Mouse (Mus musculus): ENCODE measurements around the gene Zg16. TPM values are rescaled to one million over a fixed set of nuclear protein-coding genes. Genes with fewer than 3 reads are reported as not detected.
A peak's percentile ranks its signal among the peaks of the same experiment; 100 is the strongest.

Gene Zg16
- polyA plus RNA-seq, 1 experiment from 2014 or later, result 37.2 TPM

DNA sequence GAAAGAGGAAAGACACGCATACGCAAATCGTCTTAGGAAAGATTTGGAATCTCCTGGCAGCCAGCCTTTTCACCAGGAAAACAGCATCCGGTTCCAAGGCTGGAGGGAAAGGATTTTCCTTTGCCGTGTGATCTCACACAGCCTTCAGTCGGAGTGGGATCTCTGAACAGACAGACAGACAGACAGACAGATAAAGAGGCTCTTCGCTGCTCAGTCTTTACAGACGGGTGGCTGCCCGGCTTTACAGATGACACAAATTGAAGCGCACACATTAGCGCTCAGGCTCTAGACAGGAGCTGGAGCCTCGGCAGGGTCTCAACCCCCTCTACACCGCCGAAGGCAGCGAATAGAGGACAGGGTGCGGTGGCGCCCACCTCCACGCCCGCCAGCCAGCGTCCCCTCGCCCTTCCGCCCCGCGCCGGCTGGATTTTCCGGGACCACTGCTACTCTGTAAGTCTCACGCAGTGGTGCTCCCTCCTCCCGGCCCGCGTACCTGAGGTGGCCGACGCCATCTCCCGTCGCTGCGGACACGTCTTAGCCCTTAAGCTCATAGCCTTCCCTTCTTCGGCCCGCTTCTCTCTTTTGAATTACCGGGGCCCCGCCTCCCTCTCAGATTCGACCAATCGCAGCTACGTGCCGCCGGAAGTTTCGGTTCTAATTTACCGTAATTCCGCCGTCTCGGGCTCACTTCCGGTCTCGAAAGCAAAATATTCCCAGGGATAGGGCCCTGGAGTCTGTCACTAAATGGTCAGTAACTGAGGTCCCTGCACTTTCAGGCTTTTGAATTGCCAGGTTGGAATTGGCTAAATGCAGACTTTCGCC lies 45.1 kb downstream of the Zg16 start, which contains the start of gene Kif22:
Kif22 (minus strand) TSS at position 621 of the 822 bp plus-strand sequence.
- Histone ChIP-seq H3K9ac (ENCODE audit: low read depth, low read length) (peak within 1 kb of the TSS; percentile 84), H3K9me3 (ENCODE audit: control insufficient read depth, low read length) (no peaks in the 10 kb centered on the region), H3K27me3 (replicated peaks; ENCODE audit: control insufficient read depth, insufficient read depth, low read length) (no peaks in the 10 kb centered on the region), H3K36me3 (ENCODE audit: control insufficient read depth, insufficient read depth, low read length) (no peaks in the 10 kb centered on the region; the same call in 1 of the 2 replicates), H3K4me2 (ENCODE audit: low read depth, low read length) (peak within 1 kb of the TSS; percentile 68), H3K27ac (ENCODE audit: low read length) (peak within 1 kb of the TSS; percentile 77), H3K4me1 (ENCODE audit: control insufficient read depth, insufficient read depth, low read length) (peaks cover 12% of the 10 kb centered on the region), H3K4me3 (ENCODE audit: low read length) (peak within 1 kb of the TSS; percentile 84)
- peak; percentile 90 for ATAC-seq
- WGBS, result under 1% methylated on average over 53 of the region's 53 CpGs

DNA sequence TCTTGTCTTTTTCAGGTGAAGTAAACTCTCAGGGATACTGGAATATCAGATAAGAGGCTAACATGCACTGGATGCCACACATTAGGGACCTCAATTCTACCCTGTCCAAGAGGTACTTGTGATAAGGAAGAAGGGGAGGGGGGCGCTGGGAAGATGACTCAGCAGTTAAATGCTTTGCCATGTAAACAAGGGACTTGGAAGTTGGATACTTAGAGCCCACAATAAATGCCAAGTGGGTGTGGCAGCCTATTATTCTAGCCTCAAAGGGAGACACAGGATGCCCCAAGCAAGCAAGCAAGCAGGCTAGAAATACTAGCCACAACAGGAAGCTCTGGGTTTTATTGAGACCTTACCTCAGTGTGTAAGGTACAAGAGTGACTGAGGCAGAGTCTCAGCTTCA lies 55.9 kb downstream of the Zg16 start:
- H3K9me3 ChIP-seq (ENCODE audit: control insufficient read depth, low read length), result no peaks in the 10 kb centered on the region
- peaks cover 7% of the 10 kb centered on the region for H3K4me1 ChIP-seq (ENCODE audit: control insufficient read depth, insufficient read depth, low read length)
- no peak overlapping the region for H3K4me2 ChIP-seq (ENCODE audit: low read depth, low read length)
- no peak overlapping the region for H3K4me3 ChIP-seq (ENCODE audit: low read length)
- no peak overlapping the region for H3K9ac ChIP-seq (ENCODE audit: low read depth, low read length)
- no peaks in the 10 kb centered on the region for H3K27me3 ChIP-seq (replicated peaks; ENCODE audit: control insufficient read depth, insufficient read depth, low read length)
- peaks cover 12% of the 10 kb centered on the region; the same call in 1 of the 2 replicates for H3K36me3 ChIP-seq (ENCODE audit: control insufficient read depth, insufficient read depth, low read length)
- 74% methylated on average over 1 of the region's 1 CpGs for WGBS
- ATAC-seq, result no peak
- no peak overlapping the region for H3K27ac ChIP-seq (ENCODE audit: low read length)

DNA sequence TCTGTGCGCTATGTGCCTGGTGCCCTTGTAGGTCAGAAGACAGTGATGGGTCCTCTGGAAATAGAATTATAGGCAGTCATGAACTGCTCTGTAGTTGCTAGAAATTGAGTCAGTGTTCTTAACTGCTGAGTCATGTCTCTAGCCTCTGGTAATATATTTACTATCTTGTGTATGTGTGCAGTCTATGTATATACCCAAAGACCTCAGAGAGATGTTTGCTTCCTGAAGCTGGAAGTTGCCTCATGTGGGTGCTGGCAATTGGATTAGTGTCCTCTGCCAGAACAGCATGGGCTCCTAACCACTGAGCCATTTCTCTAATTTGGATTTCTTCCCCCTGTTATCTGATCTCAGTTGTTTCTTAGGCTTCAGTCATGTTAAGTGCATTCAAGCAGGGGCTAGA lies 57.0 kb downstream of the Zg16 start:
- 93% methylated on average over 1 of the region's 1 CpGs for WGBS
- no peak overlapping the region for H3K27ac ChIP-seq (ENCODE audit: low read length)
- H3K9ac ChIP-seq (ENCODE audit: low read depth, low read length), result no peak overlapping the region
- H3K9me3 ChIP-seq (ENCODE audit: control insufficient read depth, low read length), result no peaks in the 10 kb centered on the region
- peaks cover 12% of the 10 kb centered on the region; the same call in 1 of the 2 replicates for H3K36me3 ChIP-seq (ENCODE audit: control insufficient read depth, insufficient read depth, low read length)
- H3K4me2 ChIP-seq (ENCODE audit: low read depth, low read length), result no peak overlapping the region
- H3K4me3 ChIP-seq (ENCODE audit: low read length), result no peak overlapping the region
- no peak for ATAC-seq
- peaks cover 7% of the 10 kb centered on the region for H3K4me1 ChIP-seq (ENCODE audit: control insufficient read depth, insufficient read depth, low read length)
- H3K27me3 ChIP-seq (replicated peaks; ENCODE audit: control insufficient read depth, insufficient read depth, low read length), result no peaks in the 10 kb centered on the region

DNA sequence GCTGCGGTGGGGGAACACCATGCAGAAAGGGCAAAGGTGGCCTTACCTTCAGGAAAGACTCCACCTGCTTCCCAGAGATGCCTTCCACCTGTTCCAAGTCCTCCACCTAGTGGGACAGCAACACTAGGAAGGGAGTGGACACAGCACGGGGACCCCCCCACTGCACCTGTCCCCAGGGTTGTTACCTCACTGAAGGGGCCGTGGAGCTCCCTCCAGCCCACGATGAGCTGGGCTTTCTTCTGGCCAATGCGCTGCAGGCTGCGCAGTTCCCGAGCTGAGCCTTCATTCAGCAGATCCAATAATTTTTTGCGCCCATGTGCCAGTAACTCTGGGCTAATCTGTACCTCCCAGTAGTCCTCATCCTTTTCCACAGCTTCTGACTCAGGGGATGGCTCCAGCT lies 59.2 kb downstream of the Zg16 start:
- Histone ChIP-seq H3K4me2 (ENCODE audit: low read depth, low read length) (peak overlapping the region; percentile 69), H3K27me3 (replicated peaks; ENCODE audit: control insufficient read depth, insufficient read depth, low read length) (no peaks in the 10 kb centered on the region), H3K9me3 (ENCODE audit: control insufficient read depth, low read length) (no peaks in the 10 kb centered on the region), H3K4me1 (ENCODE audit: control insufficient read depth, insufficient read depth, low read length) (peaks cover 23% of the 10 kb centered on the region), H3K9ac (ENCODE audit: low read depth, low read length) (peak overlapping the region; percentile 99), H3K36me3 (ENCODE audit: control insufficient read depth, insufficient read depth, low read length) (peaks cover 16% of the 10 kb centered on the region), H3K27ac (ENCODE audit: low read length) (peak overlapping the region; percentile 95), H3K4me3 (ENCODE audit: low read length) (peak overlapping the region; percentile 69)
- WGBS, result 49% methylated on average over 8 of the region's 8 CpGs
- peak; percentile 0; the same call in 1 of the 2 replicates for ATAC-seq

- Histone ChIP-seq H3K4me2 (ENCODE audit: low read depth, low read length) (peak within 1 kb of the TSS; percentile 92), H3K9me3 (ENCODE audit: control insufficient read depth, low read length) (no peaks in the 10 kb centered on the region), H3K36me3 (ENCODE audit: control insufficient read depth, insufficient read depth, low read length) (peaks cover 11% of the 10 kb centered on the region), H3K4me3 (ENCODE audit: low read length) (peak within 1 kb of the TSS; percentile 69), H3K27me3 (replicated peaks; ENCODE audit: control insufficient read depth, insufficient read depth, low read length) (no peaks in the 10 kb centered on the region), H3K27ac (ENCODE audit: low read length) (peak within 1 kb of the TSS; percentile 95), H3K9ac (ENCODE audit: low read depth, low read length) (peak within 1 kb of the TSS; percentile 99), H3K4me1 (ENCODE audit: control insufficient read depth, insufficient read depth, low read length) (peaks cover 30% of the 10 kb centered on the region)
- WGBS, result under 1% methylated on average over 48 of the region's 63 CpGs
- peak; percentile 82 for ATAC-seq
Measured at GRCm38 (mm10) chr7:127026984-127027726, 60.0 kb downstream of the Zg16 start, which contains the start of gene Maz. TSS of gene Maz (minus strand) at chr7:127027037.

- WGBS, result no CpG with 5 or more reads among the region's 48 CpGs
- peaks cover 11% of the 10 kb centered on the region for H3K36me3 ChIP-seq (ENCODE audit: control insufficient read depth, insufficient read depth, low read length)
Measured at GRCm38 (mm10) chr7:127026616-127026983, 60.5 kb downstream of the Zg16 start.

GRCm38 (mm10) chr7:127026161-127026600 lies 60.9 kb downstream of the Zg16 start:
- Histone ChIP-seq H3K4me2 (ENCODE audit: low read depth, low read length) (peak overlapping the region; percentile 92), H3K9ac (ENCODE audit: low read depth, low read length) (peak overlapping the region; percentile 99), H3K27ac (ENCODE audit: low read length) (peak overlapping the region; percentile 95), H3K36me3 (ENCODE audit: control insufficient read depth, insufficient read depth, low read length) (peaks cover 7% of the 10 kb centered on the region), H3K4me3 (ENCODE audit: low read length) (peak overlapping the region; percentile 69), H3K27me3 (replicated peaks; ENCODE audit: control insufficient read depth, insufficient read depth, low read length) (no peaks in the 10 kb centered on the region), H3K4me1 (ENCODE audit: control insufficient read depth, insufficient read depth, low read length) (peaks cover 40% of the 10 kb centered on the region), H3K9me3 (ENCODE audit: control insufficient read depth, low read length) (no peaks in the 10 kb centered on the region)
- peak; percentile 53 for ATAC-seq
- 1% methylated on average over 34 of the region's 48 CpGs for WGBS

More at GRCm38 (mm10) chr7:127026616-127026983, 60.5 kb downstream of the Zg16 start:
- Histone ChIP-seq H3K4me3 (ENCODE audit: low read length) (peak overlapping the region; percentile 69), H3K27me3 (replicated peaks; ENCODE audit: control insufficient read depth, insufficient read depth, low read length) (no peaks in the 10 kb centered on the region), H3K4me2 (ENCODE audit: low read depth, low read length) (peak overlapping the region; percentile 92), H3K9me3 (ENCODE audit: control insufficient read depth, low read length) (no peaks in the 10 kb centered on the region), H3K9ac (ENCODE audit: low read depth, low read length) (peak overlapping the region; percentile 99), H3K27ac (ENCODE audit: low read length) (peak overlapping the region; percentile 95), H3K4me1 (ENCODE audit: control insufficient read depth, insufficient read depth, low read length) (peaks cover 36% of the 10 kb centered on the region)
- ATAC-seq, result no peak

- Histone ChIP-seq H3K27ac (ENCODE audit: low read length) (peak overlapping the region; percentile 95), H3K4me3 (ENCODE audit: low read length) (peak overlapping the region; percentile 69), H3K4me2 (ENCODE audit: low read depth, low read length) (peak overlapping the region; percentile 92), H3K9me3 (ENCODE audit: control insufficient read depth, low read length) (no peaks in the 10 kb centered on the region), H3K36me3 (ENCODE audit: control insufficient read depth, insufficient read depth, low read length) (peaks cover 7% of the 10 kb centered on the region), H3K9ac (ENCODE audit: low read depth, low read length) (peak overlapping the region; percentile 99), H3K27me3 (replicated peaks; ENCODE audit: control insufficient read depth, insufficient read depth, low read length) (no peaks in the 10 kb centered on the region), H3K4me1 (ENCODE audit: control insufficient read depth, insufficient read depth, low read length) (peaks cover 45% of the 10 kb centered on the region)
- ATAC-seq, result no peak
- under 1% methylated on average over 54 of the region's 65 CpGs for WGBS
Measured at GRCm38 (mm10) chr7:127025556-127026160, 61.5 kb downstream of the Zg16 start.

All from intestine, embryonic 16.5 days (tissue).